Mouse (Mus musculus) small intestine, adult 2 months (tissue): ENCODE results near the gene Fpr1.

ENCODE experiments used
- CTCF ChIP-seq: fragments of 200-500 bp; IDR thresholded peaks from 2 replicates; pipeline ENCODE4 v1.5.1; 2012; ENCODE audit warnings: low read depth, mild to moderate bottlenecking, control low read depth, inconsistent platforms, low read length, moderate library complexity, mixed read lengths; ENCODE audit not compliant: insufficient replicate concordance, insufficient read length; ENCODE audit errors: extremely low read depth
- POLR2A ChIP-seq: fragments of 200-500 bp; IDR thresholded peaks from 2 replicates; pipeline ENCODE4 v1.6.1; 2012; ENCODE audit warnings: low read depth, mild to moderate bottlenecking, control low read depth, inconsistent platforms, low read length, moderate library complexity

GRCm38 (mm10) chr17:17899268-17899667 lies 15.5 kb upstream of the Fpr1 start:
- TF ChIP-seq CTCF (no peak), POLR2A (no peak)
